Mouse (Mus musculus) MEL (cell line): ENCODE results near the gene Klhdc3.

Experiments
- CTCF ChIP-seq, 3 experiments: IDR thresholded peaks in 2 of 3; conservative IDR thresholded peaks in 1 of 3; 2 replicates each; pipeline ENCODE4 v1.5.1; 2011 to 2012; ENCODE audit warnings: low read length in 3 of 3, low read depth in 2 of 3, mild to moderate bottlenecking in 2 of 3, improper control_type of control experiment in 1 of 3, inconsistent platforms in 1 of 3, mixed read lengths in 1 of 3, moderate library complexity in 1 of 3; ENCODE audit not compliant: control insufficient read depth in 1 of 3, insufficient read depth in 1 of 3, poor library complexity in 1 of 3, severe bottlenecking in 1 of 3
- EP300 ChIP-seq, 2 experiments: IDR thresholded peaks; 2 replicates each; pipeline ENCODE4 v1.6.1; 2011; ENCODE audit warnings: improper control_type of control experiment in 2 of 2, low read length in 2 of 2, low read depth in 1 of 2, mild to moderate bottlenecking in 1 of 2
- ETS1 ChIP-seq: IDR thresholded peaks from 2 replicates; pipeline ENCODE4 v1.6.1; 2012; ENCODE audit warnings: low read depth, mild to moderate bottlenecking, inconsistent platforms, low read length, improper control_type of control experiment, moderate library complexity
- JUND ChIP-seq: IDR thresholded peaks from 2 replicates; pipeline ENCODE4 v1.6.1; 2011; ENCODE audit warnings: low read depth, mild to moderate bottlenecking, improper control_type of control experiment, low read length
- KAT2A ChIP-seq: conservative IDR thresholded peaks from 2 replicates; pipeline ENCODE4 v1.6.1; 2012; ENCODE audit warnings: low read depth, low read length, improper control_type of control experiment, inconsistent platforms
- MAFK ChIP-seq: IDR thresholded peaks from 2 replicates; pipeline ENCODE4 v1.6.1; 2011; ENCODE audit warnings: low read depth, mild to moderate bottlenecking, low read length, improper control_type of control experiment, borderline replicate concordance
- MAZ ChIP-seq: IDR thresholded peaks from 2 replicates; pipeline ENCODE4 v1.6.1; 2012; ENCODE audit warnings: low read depth, mild to moderate bottlenecking, inconsistent platforms, low read length, improper control_type of control experiment
- MXI1 ChIP-seq: IDR thresholded peaks from 2 replicates; pipeline ENCODE4 v1.6.1; 2011; ENCODE audit warnings: mild to moderate bottlenecking, low read depth, low read length, improper control_type of control experiment
- MYC ChIP-seq: IDR thresholded peaks from 2 replicates; pipeline ENCODE4 v1.6.1; 2011; ENCODE audit warnings: low read depth, mild to moderate bottlenecking, low read length, improper control_type of control experiment, moderate library complexity
- NRF1 ChIP-seq: IDR thresholded peaks from 2 replicates; pipeline ENCODE4 v1.6.1; 2014; ENCODE audit warnings: low read depth, mild to moderate bottlenecking, inconsistent platforms, low read length, improper control_type of control experiment, moderate library complexity; ENCODE audit not compliant: poor library complexity, insufficient read depth, severe bottlenecking
- POLR2A ChIP-seq, 2 experiments: IDR thresholded peaks; 2 replicates each; pipeline ENCODE4 v1.6.1; 2011 to 2012; ENCODE audit warnings: low read length in 2 of 2, mild to moderate bottlenecking in 2 of 2, control low read depth in 1 of 2, improper control_type of control experiment in 1 of 2, low read depth in 1 of 2, moderate library complexity in 1 of 2; ENCODE audit not compliant: control insufficient read depth in 1 of 2, insufficient read depth in 1 of 2, poor library complexity in 1 of 2
- POLR2AphosphoS2 ChIP-seq: IDR thresholded peaks from 2 replicates; pipeline ENCODE4 v1.6.1; 2011; ENCODE audit warnings: low read length, improper control_type of control experiment
- TCF12 ChIP-seq: IDR thresholded peaks from 2 replicates; pipeline ENCODE4 v1.6.1; 2014; ENCODE audit warnings: low read depth, mild to moderate bottlenecking, inconsistent platforms, low read length, improper control_type of control experiment, moderate library complexity
- ZNF384 ChIP-seq: IDR thresholded peaks from 2 replicates; pipeline ENCODE4 v1.6.1; 2012; ENCODE audit warnings: low read depth, mild to moderate bottlenecking, inconsistent platforms, low read length, improper control_type of control experiment

DNA sequence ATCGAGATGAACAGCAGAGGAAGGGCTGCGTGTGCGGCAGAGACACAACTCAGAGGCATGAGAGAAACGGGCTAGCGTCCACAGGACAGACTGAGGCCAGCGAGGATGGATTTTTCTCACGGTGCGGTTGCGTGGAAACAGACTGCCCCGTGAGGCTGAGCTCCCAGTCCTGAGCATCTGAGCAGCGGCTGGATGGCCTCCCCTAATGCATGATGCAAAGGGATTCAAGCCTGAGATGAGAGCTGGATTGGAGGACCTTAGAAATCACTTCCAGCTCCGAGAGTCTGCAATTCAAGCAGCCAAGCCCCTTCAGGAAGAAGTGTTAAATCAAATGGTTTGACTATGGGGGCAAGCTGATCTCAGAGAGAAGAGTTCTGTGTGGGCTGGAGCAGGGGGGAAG, 20.8 kb upstream of the Klhdc3 start:
- TF ChIP-seq ZNF384 (no peak), MAFK (no peak), TCF12 (no peak), KAT2A (no peak), CTCF (IDR thresholded peaks at IDR 0.05 in 2 of 3, conservative IDR thresholded peaks at IDR 0.05 in 1 of 3; ENCODE audit: control insufficient read depth in 1 of 3, insufficient read depth in 1 of 3, low read depth in 2 of 3, low read length in 3 of 3, poor library complexity in 1 of 3, severe bottlenecking in 1 of 3) (no peak), ETS1 (no peak), MXI1 (no peak), POLR2AphosphoS2 (no peak), EP300 (IDR thresholded peaks at IDR 0.05; ENCODE audit: low read depth in 1 of 2, low read length in 2 of 2) (no peak), JUND (no peak), POLR2A (IDR thresholded peaks at IDR 0.05; ENCODE audit: control insufficient read depth in 1 of 2, insufficient read depth in 1 of 2, low read depth in 1 of 2, low read length in 2 of 2, poor library complexity in 1 of 2) (no peak), MYC (no peak), MAZ (no peak), NRF1 (no peak)
